Mouse (Mus musculus): ENCODE measurements around the gene Telo2.

DNA sequence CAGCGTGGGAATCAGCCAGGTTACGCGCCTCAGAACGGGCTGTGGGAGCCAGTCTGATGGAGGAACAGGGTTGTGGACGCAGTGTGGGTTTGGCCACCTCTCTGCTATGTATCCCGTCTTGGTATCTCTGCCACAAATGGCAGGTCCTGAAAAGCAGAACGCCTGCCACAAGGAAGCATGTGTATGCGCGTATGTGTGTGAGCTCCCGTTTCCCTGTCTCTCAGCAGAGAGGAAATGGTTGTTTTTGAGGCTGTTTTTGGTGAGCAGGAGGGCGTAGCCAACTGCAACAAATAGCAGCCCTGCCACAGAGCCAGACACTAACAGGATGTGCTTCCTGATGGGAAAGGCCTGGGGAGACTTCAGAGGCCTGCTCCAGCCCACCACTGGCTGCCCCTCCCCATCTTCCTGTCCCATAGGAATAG, 34.8 kb downstream of the Telo2 start:
- no peak for TF ChIP-seq POLR2A (IDR thresholded peaks at IDR 0.05; ENCODE audit: insufficient read depth, low read depth, low read length)
- TF ChIP-seq CTCF (IDR thresholded peaks at IDR 0.05; ENCODE audit: insufficient read depth, low read depth, low read length): no peak
